Mouse (Mus musculus): ENCODE measurements around the gene Csf3r.

GRCm38 (mm10) chr4:126024303-126024900 lies at the start of gene Csf3r:
- TF ChIP-seq CTCF (IDR thresholded peaks at IDR 0.05; ENCODE audit: low read depth, low read length): no peak
- no peak for TF ChIP-seq TAL1 (conservative IDR thresholded peaks at IDR 0.05; ENCODE audit: low read depth, low read length)
- TF ChIP-seq GATA1 (IDR thresholded peaks at IDR 0.05; ENCODE audit: borderline replicate concordance, low read length): no peak
- TF ChIP-seq GATA2 (IDR thresholded peaks at IDR 0.05; ENCODE audit: borderline replicate concordance, low read depth, low read length): no peak
- TF ChIP-seq POLR2AphosphoS5 (IDR thresholded peaks at IDR 0.05; ENCODE audit: insufficient replicate concordance, low read depth, low read length): no peak
